Mouse (Mus musculus): ENCODE measurements at regions not wholly inside any gene's neighbourhood (a gene's known extent, or its start where the extent isn't known, plus 50 kb on each side); places are given as distances from the start of the nearest gene placed in this dataset.

DNA sequence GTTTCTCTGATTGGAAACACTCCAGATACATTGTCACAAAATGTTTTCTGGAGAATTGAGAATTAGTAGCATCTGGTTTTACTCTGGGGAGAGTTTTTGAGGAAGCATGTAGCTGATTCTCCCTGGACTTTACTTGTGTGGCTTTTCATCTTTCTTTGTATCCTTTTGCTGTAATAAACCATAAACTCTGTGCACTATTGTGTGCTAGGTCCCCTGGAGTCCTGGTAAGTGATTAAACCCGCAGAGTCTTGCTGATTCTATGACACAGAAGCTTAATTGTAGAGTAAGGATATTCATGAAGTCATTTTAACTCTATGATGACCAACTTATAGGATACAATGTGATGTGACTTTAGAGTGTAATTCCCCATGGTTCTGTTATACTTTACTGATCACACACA lies 486.1 kb upstream of the Slc39a10 start:
- peak; percentile 6 for DNase-seq (ENCODE audit: low spot score)
- 24% methylated on average over 1 of the region's 1 CpGs for WGBS
- Histone ChIP-seq H3K4me1 (ENCODE audit: insufficient read depth, low read length) (no peaks in the 10 kb centered on the region), H3K4me2 (ENCODE audit: low read depth, low read length, poor library complexity, severe bottlenecking) (no peak overlapping the region), H3K27me3 (ENCODE audit: insufficient read depth, low read length) (no peaks in the 10 kb centered on the region), H3K4me3 (ENCODE audit: low read depth, low read length) (no peak overlapping the region), H3K9ac (replicated peaks; ENCODE audit: low read length, poor library complexity, severe bottlenecking) (no peak overlapping the region), H3K36me3 (ENCODE audit: insufficient read depth, low read length) (no peaks in the 10 kb centered on the region), H3K27ac (ENCODE audit: low read depth, low read length) (no peak overlapping the region), H3K9me3 (ENCODE audit: low read length) (no peaks in the 10 kb centered on the region)
- TF ChIP-seq CTCF (IDR thresholded peaks at IDR 0.05) = no peak
- ATAC-seq (ENCODE audit: low FRiP score) = no peak

DNA sequence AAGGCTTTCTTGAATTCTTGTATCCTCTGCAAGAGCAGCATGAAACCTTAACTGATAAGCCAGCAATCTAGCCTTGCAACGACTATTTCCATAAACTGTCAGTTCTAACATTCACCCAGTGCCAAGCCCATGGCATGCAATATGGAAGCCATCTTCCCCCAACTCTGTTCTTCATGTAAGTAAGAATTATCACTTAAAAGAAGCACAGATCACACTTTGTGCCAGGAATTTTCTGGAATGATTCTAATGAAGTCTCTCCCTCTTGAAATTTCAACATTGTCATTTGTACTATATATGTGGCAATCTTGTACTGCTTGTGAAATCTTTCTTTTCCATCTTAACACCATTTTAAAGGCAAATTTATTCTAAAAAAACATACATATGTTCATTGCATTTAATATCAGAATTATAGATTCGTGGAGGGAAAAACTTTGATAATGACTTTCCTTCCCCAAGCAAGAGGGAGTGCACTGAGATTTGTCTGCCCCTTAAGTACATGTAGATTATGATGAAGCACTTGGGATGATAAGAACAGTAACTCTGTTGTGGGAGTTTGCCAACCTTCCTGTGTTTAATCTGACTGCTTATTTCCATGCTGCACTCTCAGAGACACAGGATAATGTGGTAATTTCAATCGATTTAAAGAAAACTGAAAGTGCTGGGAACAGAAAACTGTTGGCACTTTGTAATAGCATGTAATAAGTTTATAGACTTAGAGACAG lies 447.2 kb upstream of the Slc39a10 start:
- ATAC-seq (ENCODE audit: low FRiP score) (no peak), DNase-seq (ENCODE audit: low spot score) (no peak)
- WGBS = 76% methylated on average over 3 of the region's 3 CpGs

DNA sequence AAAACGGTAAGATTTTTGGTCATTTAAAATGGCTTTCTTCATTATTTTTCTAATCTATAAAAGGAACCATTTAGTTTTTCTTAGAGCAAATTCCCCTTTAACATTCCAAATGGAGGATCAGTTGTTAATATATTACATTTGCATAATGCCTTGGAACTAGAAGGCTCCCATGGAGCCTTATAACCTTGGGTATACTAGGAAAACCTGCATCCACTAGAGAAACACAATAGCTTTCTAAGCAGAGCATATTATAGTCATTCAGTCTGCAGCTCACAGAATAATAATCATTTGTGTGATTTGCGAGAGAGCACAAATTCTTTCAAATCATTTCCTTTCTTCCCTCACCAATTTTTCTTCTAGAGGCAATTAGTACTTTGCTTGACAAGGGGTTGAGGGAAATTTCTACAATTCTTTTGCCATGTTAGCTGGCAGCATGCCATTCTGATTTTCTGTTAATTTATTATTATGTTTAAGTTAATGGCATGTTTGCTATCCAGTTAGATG lies 418.0 kb upstream of the Slc39a10 start:
- DNase-seq (ENCODE audit: low spot score) (no peak), ATAC-seq (ENCODE audit: low FRiP score) (no peak)
- Histone ChIP-seq H3K9me3 (ENCODE audit: low read length) (no peaks in the 10 kb centered on the region), H3K9ac (replicated peaks; ENCODE audit: low read length, poor library complexity, severe bottlenecking) (no peak overlapping the region), H3K27ac (ENCODE audit: low read depth, low read length) (no peak overlapping the region), H3K4me1 (ENCODE audit: insufficient read depth, low read length) (no peaks in the 10 kb centered on the region), H3K36me3 (ENCODE audit: insufficient read depth, low read length) (no peaks in the 10 kb centered on the region), H3K4me2 (ENCODE audit: low read depth, low read length, poor library complexity, severe bottlenecking) (no peak overlapping the region), H3K27me3 (ENCODE audit: insufficient read depth, low read length) (no peaks in the 10 kb centered on the region), H3K4me3 (ENCODE audit: low read depth, low read length) (no peak overlapping the region)
- WGBS = 62% methylated on average over 2 of the region's 2 CpGs
- no peak for TF ChIP-seq CTCF (IDR thresholded peaks at IDR 0.05)

More for the DNA sequence above, 447.2 kb upstream of the Slc39a10 start:
- Histone ChIP-seq H3K27ac (ENCODE audit: low read depth, low read length) (no peak overlapping the region), H3K36me3 (ENCODE audit: insufficient read depth, low read length) (no peaks in the 10 kb centered on the region), H3K4me3 (ENCODE audit: low read depth, low read length) (no peak overlapping the region), H3K4me2 (ENCODE audit: low read depth, low read length, poor library complexity, severe bottlenecking) (no peak overlapping the region), H3K9ac (replicated peaks; ENCODE audit: low read length, poor library complexity, severe bottlenecking) (no peak overlapping the region), H3K27me3 (ENCODE audit: insufficient read depth, low read length) (no peaks in the 10 kb centered on the region), H3K4me1 (ENCODE audit: insufficient read depth, low read length) (no peaks in the 10 kb centered on the region), H3K9me3 (ENCODE audit: low read length) (no peaks in the 10 kb centered on the region)
- no peak for TF ChIP-seq CTCF (IDR thresholded peaks at IDR 0.05)

DNA sequence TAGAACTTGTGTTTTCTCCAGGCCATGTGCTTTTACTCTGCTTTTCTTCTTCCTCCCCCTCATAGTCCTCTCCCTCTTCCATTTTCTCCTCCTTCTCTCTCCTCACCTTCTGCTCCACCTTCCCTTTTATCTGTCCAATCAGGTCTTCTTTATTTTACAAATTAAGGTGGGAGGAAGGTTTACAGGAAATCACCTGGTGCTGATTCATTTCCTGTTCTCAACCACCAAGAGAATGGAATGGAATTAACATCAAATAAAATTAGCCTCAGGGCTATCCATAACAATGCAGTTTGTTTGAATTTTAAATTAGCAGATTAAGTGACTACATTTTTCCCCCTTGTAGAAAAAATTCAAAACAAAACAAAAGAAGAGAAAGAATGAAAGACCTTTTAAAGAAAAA lies 414.3 kb upstream of the Slc39a10 start:
- Histone ChIP-seq H3K4me2 (ENCODE audit: low read depth, low read length, poor library complexity, severe bottlenecking) (no peak overlapping the region), H3K9ac (replicated peaks; ENCODE audit: low read length, poor library complexity, severe bottlenecking) (no peak overlapping the region), H3K9me3 (ENCODE audit: low read length) (no peaks in the 10 kb centered on the region), H3K4me1 (ENCODE audit: insufficient read depth, low read length) (no peaks in the 10 kb centered on the region), H3K4me3 (ENCODE audit: low read depth, low read length) (no peak overlapping the region), H3K27me3 (ENCODE audit: insufficient read depth, low read length) (no peaks in the 10 kb centered on the region), H3K27ac (ENCODE audit: low read depth, low read length) (no peak overlapping the region), H3K36me3 (ENCODE audit: insufficient read depth, low read length) (no peaks in the 10 kb centered on the region)
- DNase-seq (ENCODE audit: low spot score) (no peak), ATAC-seq (ENCODE audit: low FRiP score) (no peak)
- TF ChIP-seq CTCF (IDR thresholded peaks at IDR 0.05) = no peak

DNA sequence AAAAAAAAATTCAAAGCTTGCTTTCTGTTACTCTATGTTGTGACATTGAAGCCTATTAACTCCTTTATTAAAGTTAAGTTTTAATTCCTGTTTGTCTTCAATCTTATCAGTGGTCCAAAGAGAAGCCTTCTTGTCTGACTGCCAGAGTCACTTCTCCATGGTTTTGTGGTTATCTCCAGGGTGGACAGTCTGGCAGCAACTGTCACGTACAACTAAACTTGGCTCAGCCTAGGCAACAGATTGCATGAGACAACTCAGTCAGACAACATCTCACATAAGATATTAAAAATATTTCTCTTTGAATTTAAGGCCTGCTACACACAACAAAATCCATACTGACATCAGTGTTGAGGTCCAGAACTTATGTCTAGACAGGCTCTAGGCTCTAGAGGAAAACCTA lies 406.7 kb upstream of the Slc39a10 start:
- no peak overlapping the region for H3K4me2 ChIP-seq (ENCODE audit: low read depth, low read length, poor library complexity, severe bottlenecking)
- WGBS = 96% methylated on average over 1 of the region's 1 CpGs
- H3K27ac ChIP-seq (ENCODE audit: low read depth, low read length) = no peak overlapping the region
- no peaks in the 10 kb centered on the region for H3K36me3 ChIP-seq (ENCODE audit: insufficient read depth, low read length)
- ATAC-seq (ENCODE audit: low FRiP score) (no peak), DNase-seq (ENCODE audit: low spot score) (no peak)
- no peaks in the 10 kb centered on the region for H3K4me1 ChIP-seq (ENCODE audit: insufficient read depth, low read length)
- H3K27me3 ChIP-seq (ENCODE audit: insufficient read depth, low read length) = no peaks in the 10 kb centered on the region
- no peak for TF ChIP-seq CTCF (IDR thresholded peaks at IDR 0.05)
- no peak overlapping the region for H3K9ac ChIP-seq (replicated peaks; ENCODE audit: low read length, poor library complexity, severe bottlenecking)
- no peaks in the 10 kb centered on the region for H3K9me3 ChIP-seq (ENCODE audit: low read length)
- no peak overlapping the region for H3K4me3 ChIP-seq (ENCODE audit: low read depth, low read length)

- no peaks in the 10 kb centered on the region for H3K36me3 ChIP-seq (ENCODE audit: insufficient read depth, low read length)
- no peaks in the 10 kb centered on the region for H3K9me3 ChIP-seq (ENCODE audit: low read length)
- H3K4me2 ChIP-seq (ENCODE audit: low read depth, low read length, poor library complexity, severe bottlenecking) = no peak overlapping the region
- DNase-seq (ENCODE audit: low spot score) (no peak), ATAC-seq (ENCODE audit: low FRiP score) (no peak)
- 87% methylated on average over 1 of the region's 1 CpGs for WGBS
- H3K27ac ChIP-seq (ENCODE audit: low read depth, low read length) = no peak overlapping the region
- H3K4me1 ChIP-seq (ENCODE audit: insufficient read depth, low read length) = no peaks in the 10 kb centered on the region
- TF ChIP-seq CTCF (IDR thresholded peaks at IDR 0.05) = no peak
- no peak overlapping the region for H3K4me3 ChIP-seq (ENCODE audit: low read depth, low read length)
- no peak overlapping the region for H3K9ac ChIP-seq (replicated peaks; ENCODE audit: low read length, poor library complexity, severe bottlenecking)
- H3K27me3 ChIP-seq (ENCODE audit: insufficient read depth, low read length) = no peaks in the 10 kb centered on the region
Observed at GRCm38 (mm10) chr1:47285639-47286038, 393.0 kb upstream of the Slc39a10 start.

Measured in midbrain, postnatal 0 days (tissue).